Mouse (Mus musculus) adrenal gland, postnatal 10 days (tissue): ENCODE results near the gene Psat1. TPM values are rescaled to one million over a fixed set of nuclear protein-coding genes. Genes with fewer than 3 reads are reported as not detected.

Source experiments
- DNase-seq: peaks from one replicate; pipeline ENCODE4 v3.0.0; 2021; ENCODE audit warnings: mixed read lengths
- total RNA-seq, 2 experiments: library from RNA; stranded (reverse); gene quantifications; 2 replicates each; pipeline ENCODE4 v1.2.3; 2021

Gene Psat1
- total RNA-seq, 2 experiments from 2014 or later: 60.7 to 140 TPM

DNA sequence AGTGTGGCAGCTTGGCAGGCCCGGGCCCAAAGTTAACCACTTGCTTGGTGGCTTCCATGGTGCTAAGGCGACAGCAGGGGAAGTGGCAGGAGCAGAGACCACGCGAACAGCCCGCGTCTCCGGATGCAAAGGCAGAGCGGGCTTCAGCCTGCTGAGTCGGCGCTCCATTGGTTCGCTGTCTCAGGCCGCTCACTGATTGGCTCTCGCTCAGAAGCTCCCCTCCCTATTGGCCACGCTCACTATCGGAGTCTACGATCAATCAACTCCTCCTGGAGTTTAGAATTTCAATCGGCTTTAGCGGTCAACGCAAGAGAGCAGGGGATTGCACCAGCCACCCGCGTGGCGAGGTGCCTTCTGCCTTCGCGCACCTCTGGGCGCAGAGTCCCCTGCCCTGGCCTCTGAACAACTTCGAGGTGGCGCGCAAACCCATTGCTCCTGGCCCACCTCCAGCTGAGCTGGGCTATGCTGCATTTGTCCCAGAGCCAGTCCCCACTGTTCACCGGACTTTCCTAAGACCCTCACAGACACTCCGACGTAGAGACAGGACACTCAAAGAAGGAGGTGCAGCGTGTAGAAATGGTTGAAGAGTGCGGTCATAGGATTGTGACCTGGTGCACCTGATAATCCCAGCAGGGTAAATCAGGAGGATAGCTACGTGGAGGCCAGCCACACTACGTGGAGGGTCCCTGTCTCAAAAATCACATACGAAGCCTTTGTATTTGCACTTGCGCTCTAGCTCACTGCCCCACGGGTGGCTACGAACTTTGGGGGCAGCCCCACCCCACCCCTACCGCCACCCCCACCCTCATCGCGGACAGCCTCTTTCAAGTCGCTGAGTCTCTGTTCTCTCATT, 22.0 kb downstream of the Psat1 start:
- peak; percentile 92 for DNase-seq

DNA sequence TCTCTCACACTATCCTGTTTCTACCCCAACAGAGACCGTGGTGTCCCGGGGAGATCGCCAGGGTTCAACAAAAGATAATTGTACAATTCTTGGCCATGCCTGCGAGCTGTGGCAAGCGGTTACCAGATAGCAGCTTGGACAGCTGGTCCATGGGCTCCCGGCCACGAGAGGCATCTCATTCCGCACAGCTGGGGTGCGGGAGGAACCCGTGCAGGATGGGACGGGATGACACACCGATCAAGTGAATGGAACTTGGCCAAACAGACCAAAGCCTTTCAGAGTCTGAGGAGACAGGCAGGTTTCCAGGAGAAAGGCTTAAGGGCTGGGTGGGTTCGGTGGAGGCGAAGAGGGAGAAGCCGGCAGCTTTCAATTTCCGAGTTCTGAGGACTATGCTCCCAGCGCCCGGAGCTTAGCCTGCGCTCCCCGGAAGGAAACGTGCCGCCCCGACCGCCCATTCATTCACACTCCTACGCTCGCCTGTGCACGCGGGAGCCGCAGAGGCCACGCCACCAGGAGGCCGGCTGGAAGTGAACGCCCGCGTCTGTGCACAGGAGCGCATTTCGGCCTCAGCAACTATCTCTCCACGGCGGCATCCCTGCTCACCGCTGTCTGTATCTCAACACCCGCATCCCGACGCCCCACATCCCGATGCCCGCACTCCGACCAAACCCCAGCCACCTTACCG, 22.8 kb downstream of the Psat1 start:
- DNase-seq: peak; percentile 61

DNA sequence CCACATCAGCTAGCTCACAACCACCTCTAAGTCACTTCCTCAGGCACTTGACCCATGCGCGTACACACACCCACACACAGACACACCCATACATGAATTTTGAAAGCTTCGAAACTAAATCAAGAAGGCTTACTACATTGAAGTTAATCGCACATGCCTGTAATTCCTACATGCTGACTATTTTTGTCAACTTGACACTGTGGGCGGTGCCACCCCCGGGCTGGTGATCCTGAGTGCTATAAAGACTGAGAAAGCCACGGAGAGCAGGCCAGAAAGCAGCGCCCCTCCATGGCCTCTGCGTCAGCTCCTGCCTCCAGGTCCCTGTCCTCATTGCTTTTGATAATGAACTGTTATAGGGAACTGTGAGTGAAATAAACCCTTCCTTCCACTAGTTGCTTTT, 23.7 kb downstream of the Psat1 start:
- DNase-seq: peak; percentile 65

DNA sequence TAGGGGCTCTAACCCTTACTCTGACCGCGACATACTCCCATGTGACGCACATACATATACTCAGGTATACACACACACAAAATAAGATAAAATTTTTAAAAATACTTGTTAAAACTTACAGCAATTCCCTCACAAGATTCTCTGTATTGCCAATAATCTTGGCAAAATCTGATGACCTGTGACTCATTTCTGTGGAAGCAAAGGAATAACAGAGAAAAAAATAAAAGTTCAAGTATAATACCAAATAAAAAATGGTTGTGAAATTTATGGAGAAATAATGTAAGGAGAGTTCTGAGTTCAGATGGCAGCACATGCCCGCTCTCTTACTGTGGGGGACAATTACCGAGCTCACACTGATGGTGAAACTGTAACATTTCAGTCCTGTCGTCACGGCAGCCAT, 27.8 kb downstream of the Psat1 start:
- no peak for DNase-seq

DNA sequence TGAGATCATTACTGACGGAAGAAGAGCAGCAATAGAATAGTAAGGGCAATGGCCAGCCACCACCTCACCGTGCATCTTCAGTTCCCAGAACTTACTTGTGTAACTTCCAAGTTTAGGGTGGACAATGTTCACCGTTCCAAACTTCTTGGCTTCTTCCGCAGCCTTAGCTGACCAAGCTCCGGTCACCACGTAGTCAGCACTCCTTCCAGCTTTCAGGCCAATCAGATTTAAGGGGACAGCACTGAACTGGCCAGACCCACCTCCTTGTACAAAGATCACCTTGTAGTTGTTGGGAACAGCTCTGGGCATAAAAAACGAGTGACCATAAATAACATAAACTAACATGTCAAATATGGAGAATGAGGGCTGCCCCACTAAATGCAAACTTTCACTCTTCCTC, 29.0 kb downstream of the Psat1 start:
- DNase-seq: no peak

DNA sequence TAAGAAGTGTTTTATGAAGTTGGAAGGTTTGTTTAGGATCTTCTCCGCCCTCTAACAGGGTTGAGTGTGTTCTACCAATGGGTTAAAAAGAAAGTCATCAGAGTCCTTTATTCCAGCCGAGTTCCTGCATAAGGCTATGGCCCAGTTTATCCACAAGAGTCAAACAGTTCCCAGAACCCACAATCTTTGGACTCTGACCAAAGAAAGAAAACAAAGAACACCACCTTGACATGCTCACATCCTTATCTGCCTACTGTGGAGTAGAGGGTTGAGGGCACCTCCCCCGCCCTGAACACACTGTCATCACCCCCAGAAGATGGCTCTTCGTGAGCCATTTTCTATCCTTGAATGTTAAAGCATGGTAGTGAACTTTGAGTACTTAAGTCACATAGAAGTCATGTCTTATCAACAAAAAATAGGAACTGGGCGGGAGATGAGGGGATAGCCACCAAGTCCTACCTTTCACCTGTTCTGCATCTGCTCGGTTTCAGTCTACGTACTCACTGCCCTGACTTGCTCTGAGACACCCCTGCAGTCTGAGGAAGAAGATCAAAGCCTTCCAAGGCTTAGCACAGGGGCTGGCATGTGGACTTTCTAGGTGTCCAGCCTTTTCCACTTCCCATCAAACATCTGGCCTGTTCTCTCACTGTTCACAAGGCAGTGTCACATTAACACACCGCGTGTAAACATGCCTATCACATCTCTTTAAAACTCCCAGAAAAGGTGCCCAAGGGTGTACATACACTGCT, 33.7 kb downstream of the Psat1 start:
- DNase-seq: no peak

DNA sequence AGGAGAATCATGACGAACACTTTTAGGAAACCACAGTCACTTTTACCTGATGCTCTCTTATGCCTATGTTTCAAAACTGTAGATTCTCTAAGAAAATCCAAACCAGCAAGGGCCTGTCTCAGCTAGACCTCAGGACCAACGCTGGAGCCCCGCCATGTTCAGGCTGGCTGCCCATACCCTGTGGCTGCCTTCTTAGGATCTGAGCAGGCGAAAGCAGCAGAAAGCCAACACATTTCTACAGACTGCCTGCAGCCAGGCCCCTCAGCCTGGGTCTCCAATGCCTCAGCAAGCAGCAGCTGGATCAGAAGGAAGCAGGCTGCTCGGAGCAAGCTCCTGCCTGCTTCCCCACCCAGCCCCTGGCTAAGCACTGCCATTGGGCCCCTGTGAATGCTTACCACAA, 35.7 kb downstream of the Psat1 start:
- DNase-seq: no peak

DNA sequence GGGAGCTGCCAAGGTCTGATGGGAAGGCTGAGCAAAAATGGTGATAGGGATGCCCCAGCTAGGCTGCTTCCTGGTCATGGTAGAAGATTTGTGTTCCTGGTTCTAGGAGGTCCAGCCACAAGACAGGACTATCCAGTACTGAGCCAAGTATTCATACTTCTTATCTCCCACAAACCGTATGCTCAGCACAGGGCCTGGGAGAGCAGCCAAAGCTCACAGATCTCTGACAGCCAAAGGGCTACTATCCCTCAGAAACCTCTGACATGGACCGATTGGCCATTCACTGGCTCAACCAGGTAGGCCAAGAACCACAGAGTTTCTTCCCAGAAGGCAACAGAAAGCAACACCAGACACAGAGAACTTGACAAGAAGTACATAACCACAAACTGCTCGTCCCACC, 36.1 kb downstream of the Psat1 start:
- DNase-seq: no peak

DNA sequence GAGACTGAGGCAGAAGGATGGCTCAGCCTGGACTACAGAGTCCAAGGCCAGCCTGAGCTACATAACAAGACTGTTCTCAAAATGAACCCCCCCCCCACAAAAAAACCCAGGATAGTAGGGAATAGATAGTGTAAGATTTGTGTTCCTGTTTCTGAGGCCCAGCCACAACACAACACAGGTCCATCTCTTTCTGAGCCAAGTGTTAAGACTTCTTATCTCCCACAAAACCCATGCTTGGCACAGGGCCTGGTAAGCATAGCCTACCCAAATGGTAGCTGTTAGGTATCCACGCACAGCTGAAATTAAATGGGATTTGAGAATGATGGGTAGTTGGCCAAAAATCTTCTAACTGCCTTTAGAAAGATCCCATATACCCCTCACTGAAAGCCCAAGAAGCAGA, 36.6 kb downstream of the Psat1 start:
- DNase-seq: no peak

DNA sequence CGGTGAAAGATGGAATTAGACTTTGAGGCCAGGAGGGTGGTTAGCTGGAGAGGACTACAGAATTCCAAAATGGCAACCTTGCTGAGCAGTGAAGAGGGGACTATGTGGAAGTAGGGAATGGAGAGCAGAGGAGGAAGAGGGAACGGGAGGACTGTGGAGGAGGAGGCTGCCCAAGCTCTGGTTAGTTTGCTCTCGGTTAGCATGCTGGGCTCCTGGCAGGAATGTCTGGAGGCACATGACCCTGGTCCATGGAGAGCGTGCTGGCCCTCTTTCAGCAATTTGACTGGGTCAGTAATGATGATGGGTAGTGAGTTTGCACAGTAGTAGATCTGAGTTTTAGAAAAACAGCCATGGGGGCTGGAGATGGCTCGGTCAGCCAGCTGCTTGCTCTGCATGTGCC, 39.1 kb downstream of the Psat1 start:
- DNase-seq: peak; percentile 35

DNA sequence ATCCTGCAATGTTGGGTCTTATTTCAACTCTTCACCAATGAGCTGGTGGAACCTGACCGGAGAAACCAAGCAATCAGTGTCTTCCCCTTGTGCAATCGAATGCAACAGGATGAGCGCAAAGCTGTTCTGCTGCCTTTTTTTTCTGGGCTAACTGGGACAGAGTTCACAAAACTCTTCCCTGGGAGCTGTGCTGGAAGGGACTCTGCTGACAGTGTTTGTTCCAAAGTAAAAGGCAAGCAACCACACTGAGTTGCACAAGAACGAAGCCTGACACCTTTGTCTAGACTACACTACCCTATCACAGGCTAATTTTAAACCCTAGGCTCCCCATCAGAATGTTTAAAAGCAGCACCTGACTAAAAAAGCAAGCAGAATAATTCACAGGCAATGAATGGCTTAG, 42.4 kb downstream of the Psat1 start:
- DNase-seq: peak; percentile 19

DNA sequence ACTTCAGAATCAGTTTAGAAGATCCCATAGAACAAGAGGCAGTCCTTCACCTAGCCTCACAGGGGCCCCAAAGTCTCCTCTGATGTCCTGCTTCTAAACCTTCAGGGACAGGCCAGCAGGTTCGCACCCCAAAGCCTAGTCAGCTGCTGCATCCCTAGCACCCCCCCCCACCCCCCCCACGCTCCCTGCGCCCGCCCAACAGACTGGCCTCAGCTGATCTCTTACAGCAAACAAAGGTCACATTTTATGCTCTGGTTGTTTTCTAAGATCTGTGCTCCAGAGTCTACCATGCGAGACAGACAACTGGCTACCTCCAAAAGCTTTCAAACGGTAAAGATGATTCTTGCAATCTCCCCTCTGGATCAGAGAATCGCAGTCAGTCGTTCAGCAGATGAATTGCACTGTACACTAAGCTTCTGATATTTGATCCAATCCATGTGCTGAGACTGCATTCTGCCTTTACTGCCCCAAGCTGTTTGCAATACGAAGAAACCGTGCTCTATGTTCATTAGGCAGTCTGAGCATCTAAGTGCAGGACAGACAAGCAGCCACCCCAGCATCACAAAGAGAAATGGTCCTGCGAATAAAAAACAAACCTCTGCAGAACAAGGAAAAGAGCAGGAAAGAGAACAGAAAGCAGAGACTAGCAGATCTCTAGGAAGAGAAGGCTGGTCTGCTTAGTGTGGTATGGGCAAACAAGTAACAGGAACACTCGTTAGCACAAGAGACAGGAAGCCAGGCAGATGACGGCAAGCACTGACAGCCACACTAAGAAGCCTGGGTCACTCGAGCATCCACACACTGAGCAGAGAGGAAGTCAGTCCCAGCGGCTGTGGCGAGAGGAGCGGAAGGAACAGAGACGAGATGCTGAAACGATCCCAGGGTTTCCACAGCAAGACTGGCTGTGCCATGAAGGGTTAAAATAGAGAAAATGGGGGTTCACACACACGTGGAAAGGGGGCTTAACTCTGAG, 43.3 kb downstream of the Psat1 start:
- no peak for DNase-seq

DNA sequence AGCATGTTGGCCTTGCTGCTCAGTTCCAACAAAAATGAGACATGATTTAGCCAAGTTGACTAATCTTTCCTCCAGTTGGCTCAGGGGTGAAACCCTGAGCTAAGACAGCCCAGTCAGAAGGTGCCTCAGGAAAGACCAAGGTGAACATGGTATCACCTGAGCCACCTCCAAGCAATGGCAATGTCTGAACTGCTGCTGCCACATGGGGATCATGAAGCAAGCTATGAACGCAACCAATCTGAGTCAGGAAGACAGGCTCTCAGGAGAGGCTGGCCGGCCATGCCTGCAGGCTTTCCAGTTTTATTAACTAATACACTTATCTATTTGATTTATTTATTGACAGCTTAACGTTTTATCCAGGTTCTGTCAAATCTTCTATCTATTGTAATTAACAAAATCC, 51.5 kb downstream of the Psat1 start:
- no peak for DNase-seq

DNA sequence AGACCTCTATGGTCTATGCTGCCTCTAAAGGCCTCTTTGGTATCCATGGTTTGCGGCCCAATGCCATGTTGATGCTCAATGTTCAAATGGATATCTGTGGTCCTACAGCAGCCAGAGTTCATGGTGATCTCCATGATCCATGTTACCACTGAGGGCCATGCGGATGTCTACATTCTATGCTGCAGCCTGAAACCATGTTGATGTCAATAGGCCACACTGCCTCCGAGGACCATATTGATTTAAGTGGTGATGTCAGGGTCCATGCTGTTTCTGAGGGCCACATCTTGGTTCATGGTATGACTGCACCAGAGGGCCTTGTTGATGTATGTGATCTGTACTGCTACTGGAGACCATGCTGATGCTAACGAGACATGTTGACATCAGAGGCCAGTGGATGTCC, 55.0 kb downstream of the Psat1 start:
- DNase-seq: no peak

DNA sequence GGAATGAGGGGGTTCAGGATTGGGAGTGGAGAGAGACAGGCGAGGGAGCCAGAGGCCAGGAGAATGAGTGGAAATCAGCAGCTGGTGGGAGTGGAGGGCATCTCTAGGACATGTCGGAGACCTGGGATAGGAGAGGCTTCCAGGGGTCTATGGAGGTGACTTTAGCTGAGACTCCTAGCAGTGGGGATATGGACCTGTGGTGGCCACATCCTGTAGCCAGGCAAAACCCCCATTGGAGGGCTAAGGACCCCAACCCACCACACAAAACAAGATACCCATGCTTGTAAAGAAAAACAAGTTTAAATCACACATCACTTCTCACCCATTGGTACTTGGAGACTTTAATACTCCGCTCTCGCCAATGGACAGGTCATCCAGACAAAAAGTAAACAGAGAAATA, 58.7 kb downstream of the Psat1 start:
- no peak for DNase-seq

DNA sequence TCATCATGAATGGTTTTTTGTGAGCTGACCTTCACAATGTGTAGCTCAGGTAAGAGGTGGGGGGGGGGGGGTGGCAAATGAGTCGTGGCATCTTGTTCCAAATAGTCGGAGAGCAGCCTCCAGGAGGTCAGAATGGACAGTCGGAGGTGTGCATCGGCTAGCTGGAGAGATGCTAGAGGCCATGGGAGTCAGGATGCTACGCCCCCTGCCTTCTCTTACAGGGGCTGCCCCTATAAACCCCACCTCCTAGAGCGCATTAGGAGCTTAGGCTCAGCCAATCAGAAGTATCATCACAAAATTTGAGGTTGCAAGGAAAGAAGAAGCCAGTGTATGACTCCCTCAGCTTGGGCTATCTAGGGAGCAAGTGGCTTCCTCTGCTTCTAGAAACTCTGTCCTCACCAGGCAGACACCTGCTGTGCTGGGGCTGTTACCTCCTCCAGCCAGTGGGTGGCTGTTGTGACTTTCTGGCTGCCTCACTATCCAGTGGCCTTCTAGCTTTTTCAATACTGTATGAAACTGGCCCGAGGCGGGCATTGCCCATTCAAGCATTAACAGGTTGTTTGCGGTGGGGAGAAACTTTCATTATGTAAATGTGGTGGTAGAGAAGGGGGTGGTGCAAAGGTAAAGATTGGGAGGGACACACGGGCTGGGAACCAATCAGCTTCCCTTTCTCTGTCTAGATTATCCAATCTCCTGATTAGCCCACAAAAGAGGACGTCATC, 64.3 kb downstream of the Psat1 start:
- no peak for DNase-seq

DNA sequence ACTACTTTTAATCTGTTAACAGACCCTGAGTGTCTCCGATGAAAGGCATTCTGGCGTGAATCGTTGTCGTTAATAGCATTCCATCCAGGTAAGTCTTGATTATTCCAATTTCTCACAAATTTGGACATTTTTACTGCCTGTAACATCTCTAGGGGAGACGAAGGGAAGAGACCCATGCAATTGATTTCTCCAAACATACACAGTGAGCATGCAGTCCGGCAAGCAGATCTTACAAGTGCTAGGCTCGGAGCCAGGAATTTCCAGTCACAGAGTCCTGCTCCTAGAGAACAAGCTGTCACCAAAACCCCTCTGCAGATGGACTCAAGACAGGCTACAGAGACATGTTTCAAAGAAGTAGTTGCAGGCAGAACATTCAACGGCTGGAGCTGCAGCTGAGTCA, 66.4 kb downstream of the Psat1 start:
- no peak for DNase-seq

DNA sequence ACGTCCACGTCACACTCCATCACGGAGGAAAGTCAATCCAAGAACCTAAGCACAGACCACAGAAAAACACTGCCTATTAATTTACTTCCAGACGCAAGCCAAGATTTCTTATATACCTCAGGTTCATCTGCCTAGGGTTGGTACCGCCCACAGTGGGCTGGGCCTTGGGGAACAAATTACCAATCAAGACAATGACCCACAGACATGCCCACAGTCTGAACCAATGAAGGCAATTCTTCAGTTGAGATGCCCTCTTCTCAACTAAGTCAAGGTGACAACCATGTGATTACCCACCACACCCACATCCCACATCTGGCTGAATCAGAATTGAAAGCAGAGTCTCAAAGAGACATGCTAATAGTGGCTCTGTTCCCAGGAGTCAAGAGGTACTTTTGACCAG, 67.9 kb downstream of the Psat1 start:
- no peak for DNase-seq

DNA sequence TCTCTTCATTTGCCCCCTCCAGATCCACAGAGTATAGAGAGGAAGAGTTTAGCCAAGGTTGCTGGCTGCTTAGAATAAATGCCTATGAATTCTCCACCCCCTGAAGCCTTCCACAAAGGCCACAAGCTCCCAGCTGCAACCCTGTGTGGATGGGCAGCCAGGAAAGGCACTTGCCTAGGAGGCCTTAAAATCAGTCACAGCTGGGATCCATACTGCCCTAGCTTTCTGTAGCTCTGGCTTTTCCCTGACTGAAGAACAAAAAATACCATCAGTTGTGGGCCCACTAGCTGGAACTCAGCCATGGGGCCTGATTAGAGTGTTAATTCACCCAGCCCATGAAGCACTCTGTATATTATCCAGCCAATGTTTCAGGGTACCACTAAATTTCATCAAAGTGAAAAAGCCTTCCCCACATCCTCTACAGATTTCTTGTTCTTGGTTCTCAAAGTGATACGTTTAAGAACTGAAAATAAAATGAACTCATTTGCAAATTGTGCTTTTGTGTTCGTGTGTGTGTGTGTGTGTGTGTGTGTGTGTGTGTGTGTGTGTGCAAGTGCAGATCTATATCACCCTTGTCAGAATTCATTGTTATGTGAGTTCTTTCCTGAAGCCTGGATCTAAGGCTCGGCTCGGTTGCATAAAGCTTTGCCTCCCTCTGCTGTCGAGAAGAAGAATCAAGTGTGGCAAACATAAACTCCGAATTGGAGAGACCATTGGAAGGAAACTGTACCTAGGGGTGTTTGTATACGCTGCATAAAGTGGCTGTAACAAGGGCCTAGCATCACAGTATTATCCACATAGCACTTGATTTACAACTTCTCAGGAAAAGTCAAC, 78.1 kb downstream of the Psat1 start:
- DNase-seq: peak; percentile 11

DNA sequence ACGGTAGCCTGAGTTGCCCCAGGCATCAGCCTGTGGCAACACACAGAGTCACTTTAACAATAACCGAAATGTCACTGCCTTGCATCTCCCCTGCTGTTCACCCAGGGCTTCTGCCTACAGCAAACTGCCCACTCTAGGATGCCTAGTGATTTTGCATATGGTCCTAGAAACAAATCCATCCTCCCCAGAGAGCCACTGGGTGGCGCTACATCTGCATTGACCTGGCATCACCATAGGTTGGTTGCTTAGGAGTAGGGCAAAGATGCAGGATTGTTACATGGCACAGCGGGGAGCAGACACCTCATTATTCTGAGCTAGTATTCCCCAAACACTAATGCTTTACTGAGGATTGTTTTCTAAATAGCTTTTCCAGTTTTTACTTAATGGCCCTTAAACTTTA, 80.3 kb downstream of the Psat1 start:
- DNase-seq: peak; percentile 58
